Mouse (Mus musculus) fat pad, adult 2 months (tissue): ENCODE results near the gene Efna5.

ENCODE experiments used
- DNase-seq: peaks from one replicate; pipeline ENCODE4 v3.0.0-alpha.2; 2011; ENCODE audit warnings: low read depth, low spot score; ENCODE audit errors: extremely low read depth

Gene Efna5

GRCm38 (mm10) chr17:62857275-62857674 is 23.8 kb downstream of the Efna5 start:
- no peak for DNase-seq

GRCm38 (mm10) chr17:62853741-62854140 is 27.4 kb downstream of the Efna5 start:
- no peak for DNase-seq

GRCm38 (mm10) chr17:62852822-62853608 is 28.1 kb downstream of the Efna5 start:
- DNase-seq = no peak

- DNase-seq = no peak
Measured at GRCm38 (mm10) chr17:62851268-62851667, 29.8 kb downstream of the Efna5 start.

GRCm38 (mm10) chr17:62850603-62851002 is 30.5 kb downstream of the Efna5 start:
- DNase-seq = no peak

- DNase-seq = no peak
Measured at GRCm38 (mm10) chr17:62849676-62850075, 31.4 kb downstream of the Efna5 start.

GRCm38 (mm10) chr17:62845656-62846055 is 35.5 kb downstream of the Efna5 start:
- DNase-seq = no peak

- DNase-seq = no peak
Measured at GRCm38 (mm10) chr17:62844329-62844728, 36.8 kb downstream of the Efna5 start.

- no peak for DNase-seq
Measured at GRCm38 (mm10) chr17:62837336-62837735, 43.8 kb downstream of the Efna5 start.

- DNase-seq = no peak
Measured at GRCm38 (mm10) chr17:62836598-62837106, 44.5 kb downstream of the Efna5 start.

- DNase-seq = no peak
Measured at GRCm38 (mm10) chr17:62832550-62833127, 48.5 kb downstream of the Efna5 start.

- no peak for DNase-seq
Measured at GRCm38 (mm10) chr17:62827549-62827948, 53.6 kb downstream of the Efna5 start.

- DNase-seq = no peak
Measured at GRCm38 (mm10) chr17:62821219-62821618, 59.9 kb downstream of the Efna5 start.

- no peak for DNase-seq
Measured at GRCm38 (mm10) chr17:62819931-62820330, 61.2 kb downstream of the Efna5 start.

- DNase-seq = no peak
Measured at GRCm38 (mm10) chr17:62818821-62819220, 62.3 kb downstream of the Efna5 start.

- DNase-seq = no peak
Measured at GRCm38 (mm10) chr17:62818337-62818736, 62.8 kb downstream of the Efna5 start.

- no peak for DNase-seq
Measured at GRCm38 (mm10) chr17:62816879-62817278, 64.2 kb downstream of the Efna5 start.

- no peak for DNase-seq
Measured at GRCm38 (mm10) chr17:62813461-62813860, 67.7 kb downstream of the Efna5 start.

- DNase-seq = no peak
Measured at GRCm38 (mm10) chr17:62807891-62808290, 73.2 kb downstream of the Efna5 start.

- no peak for DNase-seq
Measured at GRCm38 (mm10) chr17:62806646-62807045, 74.5 kb downstream of the Efna5 start.

- DNase-seq = no peak
Measured at GRCm38 (mm10) chr17:62802748-62803147, 78.4 kb downstream of the Efna5 start.

- DNase-seq = no peak
Measured at GRCm38 (mm10) chr17:62797272-62797671, 83.8 kb downstream of the Efna5 start.
